Mouse (Mus musculus): Measurements from ENCODE around the gene Rpl21.

The Rpl21 gene

DNA sequence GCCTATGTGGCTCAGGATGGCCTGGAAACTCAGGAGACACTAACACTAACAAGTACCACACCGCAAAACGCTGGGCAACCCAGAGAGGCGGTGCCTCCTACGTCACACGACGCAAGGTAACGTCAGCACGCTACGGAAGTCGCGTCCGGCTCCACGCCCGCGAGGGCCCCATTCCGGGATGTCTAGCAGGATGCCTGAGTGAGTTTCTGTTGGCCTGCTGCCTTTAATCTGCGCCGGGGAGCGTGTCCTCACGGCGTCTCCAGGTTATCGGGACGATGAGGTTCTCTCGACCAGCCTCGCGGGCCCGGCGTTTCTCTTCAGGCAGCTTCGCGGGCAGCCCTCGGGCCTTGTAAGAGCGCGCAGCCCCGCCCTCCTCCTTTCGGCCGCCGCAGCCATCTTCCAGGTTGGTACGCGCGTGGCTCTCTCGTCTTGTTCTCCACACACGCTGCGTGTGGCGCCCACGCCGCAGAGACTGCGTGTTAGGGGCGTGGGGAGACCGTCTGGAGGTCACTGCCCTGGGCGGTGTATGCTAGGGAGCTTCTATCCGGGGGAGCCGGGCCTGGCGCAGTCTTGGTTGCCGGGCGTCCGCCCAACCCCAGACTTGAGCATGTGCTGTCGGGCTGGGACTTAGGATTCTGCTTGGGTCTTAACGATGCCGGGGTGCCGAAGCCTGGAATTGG, at the start of gene Rpl21:
Rpl21 (plus strand) TSS at position 122 of the 680 bp plus-strand sequence.
- DNase-seq (ENCODE audit: extremely low read depth, low read depth), result peak; percentile 90

DNA sequence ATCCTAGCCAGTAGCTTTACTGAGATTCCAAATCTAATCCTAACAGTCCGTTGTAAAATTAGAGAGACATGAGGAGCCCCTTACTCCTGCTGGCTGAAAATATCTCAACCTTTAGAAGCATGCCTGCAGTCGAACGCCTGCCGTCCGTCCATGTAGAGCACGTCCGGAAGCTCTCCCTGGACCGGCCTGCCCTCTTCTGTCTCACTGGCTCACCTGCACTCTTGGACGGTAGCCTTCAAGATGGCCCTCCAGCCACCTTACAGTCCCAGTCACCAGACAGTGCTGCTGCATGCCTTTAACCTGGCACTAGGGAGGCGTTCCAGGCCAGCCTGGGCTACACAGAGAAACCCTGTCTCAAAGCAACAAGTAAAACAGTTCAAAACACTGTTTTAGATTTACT, 49.4 kb upstream of the Rpl21 start:
- DNase-seq (ENCODE audit: extremely low read depth, low read depth), result no peak

DNA sequence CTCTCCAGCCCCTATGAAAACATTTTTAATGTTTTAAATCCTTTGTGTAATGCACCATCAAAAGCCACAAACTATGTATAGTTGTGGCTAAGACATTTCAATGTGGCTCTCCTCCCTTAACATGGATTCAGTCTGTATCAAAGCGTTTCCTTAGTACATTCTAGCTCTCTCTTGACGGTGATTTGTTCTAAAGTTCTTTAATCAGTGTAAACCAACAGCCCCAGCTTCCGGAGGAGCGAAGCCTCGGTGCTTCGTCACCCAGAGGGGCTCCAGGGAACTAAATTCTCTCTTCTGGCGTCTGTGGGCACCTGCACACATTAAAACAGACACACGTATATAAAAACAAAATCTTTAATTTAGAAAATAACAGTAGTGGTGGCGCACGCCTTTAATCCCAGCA, 48.8 kb upstream of the Rpl21 start:
- DNase-seq (ENCODE audit: extremely low read depth, low read depth), result no peak

DNA sequence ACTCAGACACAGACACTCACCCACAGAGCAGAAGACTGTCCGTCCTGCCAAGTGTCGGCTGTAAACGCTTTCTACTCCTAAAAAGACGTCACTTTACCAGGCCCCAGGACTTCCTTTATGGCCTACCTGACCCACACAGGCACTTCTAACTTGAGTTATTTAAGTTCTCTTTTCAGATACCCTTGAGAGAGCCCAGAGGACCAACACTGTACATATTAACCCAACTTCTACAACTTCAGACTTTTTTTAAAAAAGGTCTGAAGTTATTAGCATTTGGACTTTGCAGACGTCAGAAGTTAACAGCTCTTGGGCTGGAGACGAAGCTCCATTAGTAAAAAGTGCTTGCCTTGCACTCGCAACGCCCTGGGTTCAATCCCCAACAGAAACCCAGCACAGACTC, 46.6 kb upstream of the Rpl21 start:
- DNase-seq (ENCODE audit: extremely low read depth, low read depth), result no peak

DNA sequence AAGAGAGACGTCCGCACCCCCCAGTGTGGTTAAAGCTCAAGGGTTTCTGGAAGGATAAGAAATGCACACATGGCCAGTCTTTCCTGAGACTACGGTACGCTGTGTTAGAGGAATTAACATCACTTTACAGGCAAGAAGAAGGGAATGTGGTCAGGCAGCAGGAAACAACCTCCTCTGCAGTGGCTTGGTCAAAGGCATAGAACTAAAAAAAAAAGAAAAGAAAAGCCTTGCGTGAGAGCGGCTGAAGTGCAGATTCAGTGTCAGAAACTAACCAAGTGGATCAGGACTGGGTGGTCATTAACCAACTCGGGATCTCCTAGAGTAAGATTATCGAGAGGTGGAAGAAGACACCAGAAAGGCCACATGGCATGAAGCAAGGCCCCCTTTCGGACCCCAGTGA, 43.3 kb upstream of the Rpl21 start:
- DNase-seq (ENCODE audit: extremely low read depth, low read depth), result no peak

DNA sequence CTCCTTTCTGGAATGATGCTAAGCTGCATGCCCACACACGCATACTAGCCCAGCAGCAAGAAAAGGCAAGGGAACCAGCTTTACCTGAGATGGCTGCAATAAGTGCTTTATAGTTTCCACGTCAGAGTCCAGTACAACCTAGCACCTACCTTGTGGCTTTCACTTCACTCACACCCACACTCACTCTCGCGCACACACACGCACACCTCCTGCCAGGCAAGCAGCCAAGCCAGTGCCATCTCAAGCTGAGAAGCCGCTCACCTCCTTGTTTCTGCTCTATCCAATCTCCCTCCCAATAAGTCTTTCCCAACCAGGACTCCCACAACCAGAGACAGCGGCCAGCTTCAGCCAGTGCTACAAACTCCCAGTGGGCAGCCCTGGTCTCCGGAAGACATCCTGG, 41.7 kb upstream of the Rpl21 start:
- no peak for DNase-seq (ENCODE audit: extremely low read depth, low read depth)

DNA sequence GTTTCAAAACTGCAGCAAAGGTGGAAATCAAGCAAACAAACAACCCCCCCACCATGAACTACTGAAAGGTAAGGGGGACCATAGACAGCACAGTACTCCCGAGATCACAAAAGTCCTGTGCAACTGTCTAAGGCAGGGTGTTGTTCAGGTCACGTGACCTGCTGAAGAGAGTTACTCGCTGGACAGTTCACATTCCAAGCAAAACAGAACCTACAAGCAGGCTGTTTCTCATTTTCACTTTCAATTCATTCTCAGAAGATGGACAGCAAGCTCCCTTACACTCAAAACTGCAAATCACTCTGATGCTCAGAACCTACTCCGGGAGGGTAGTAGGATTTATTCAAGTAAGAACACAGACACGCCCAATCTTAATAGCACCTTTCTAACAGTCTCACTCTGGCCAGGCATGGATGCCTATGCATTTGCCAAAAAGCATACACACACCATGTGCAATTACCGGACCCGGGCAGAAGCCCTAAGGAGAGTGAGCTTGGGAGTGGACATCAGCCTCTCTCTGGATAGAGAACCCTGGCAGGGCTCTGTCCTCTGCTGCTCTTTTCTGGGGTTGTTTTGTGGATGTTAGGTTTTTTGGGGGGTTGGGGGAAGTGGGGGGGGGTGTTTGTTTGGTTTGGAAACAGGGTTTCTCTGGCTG, 40.4 kb upstream of the Rpl21 start:
- DNase-seq (ENCODE audit: extremely low read depth, low read depth), result no peak

DNA sequence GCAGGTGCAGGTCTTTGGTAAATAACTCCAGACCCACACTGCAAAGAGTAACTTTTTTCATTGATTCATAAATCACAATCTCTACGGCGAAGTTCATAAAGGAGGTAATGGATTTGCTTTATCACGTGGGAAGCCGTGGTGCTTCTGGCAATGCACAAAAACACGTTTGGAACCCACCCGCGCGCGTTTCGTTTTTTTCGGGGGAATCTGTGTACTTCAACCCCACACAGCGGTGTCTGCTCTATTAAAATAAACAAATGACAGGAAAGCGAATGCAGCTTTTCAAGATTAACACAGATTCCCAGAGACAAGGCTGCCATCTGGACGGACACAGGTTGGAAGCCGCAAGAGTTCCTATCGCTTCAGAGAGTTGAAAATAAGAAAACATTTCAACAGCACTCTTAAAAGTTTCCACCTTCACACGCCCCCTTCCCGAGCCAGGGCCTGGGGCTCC, 39.0 kb upstream of the Rpl21 start:
- peak; percentile 23 for DNase-seq (ENCODE audit: extremely low read depth, low read depth)

DNA sequence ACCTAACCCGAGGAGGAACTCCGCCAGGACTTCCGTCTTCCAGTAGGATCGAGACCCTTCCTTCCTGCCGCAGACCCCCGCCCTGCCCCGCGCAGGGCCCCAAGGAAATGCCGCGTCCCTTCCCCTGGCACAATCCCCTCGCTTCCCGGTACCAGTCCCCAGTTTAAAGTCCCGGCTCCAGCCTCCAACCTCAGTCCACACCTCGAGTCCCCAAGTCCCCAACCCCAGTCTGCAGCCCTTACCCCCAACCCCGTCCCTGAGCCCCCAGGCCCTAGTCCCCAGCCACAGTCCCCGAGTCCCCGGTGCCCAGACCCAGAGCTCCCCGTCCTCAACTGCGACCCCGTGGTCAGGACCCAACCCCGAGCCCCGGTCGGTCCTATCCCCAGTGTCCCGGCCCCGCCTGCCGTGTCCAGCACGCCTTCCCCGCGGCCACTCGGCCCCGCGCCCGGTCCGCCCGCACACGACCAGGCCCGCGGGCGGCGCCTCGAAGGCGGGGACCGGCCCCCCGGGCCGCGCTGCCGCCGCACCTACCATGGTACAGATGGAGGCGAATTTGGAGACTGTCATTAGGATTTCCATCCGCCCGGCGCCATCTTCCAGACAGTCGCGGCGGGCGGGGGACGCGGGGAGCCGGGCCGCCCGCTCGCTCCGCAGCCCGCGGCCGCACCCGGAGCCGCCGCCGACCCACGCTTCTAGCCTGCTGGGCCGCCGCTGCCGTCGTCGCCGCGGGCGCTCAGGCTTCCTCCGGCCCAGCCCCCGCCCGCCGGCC, 38.4 kb upstream of the Rpl21 start:
- peak; percentile 23 for DNase-seq (ENCODE audit: extremely low read depth, low read depth)

DNA sequence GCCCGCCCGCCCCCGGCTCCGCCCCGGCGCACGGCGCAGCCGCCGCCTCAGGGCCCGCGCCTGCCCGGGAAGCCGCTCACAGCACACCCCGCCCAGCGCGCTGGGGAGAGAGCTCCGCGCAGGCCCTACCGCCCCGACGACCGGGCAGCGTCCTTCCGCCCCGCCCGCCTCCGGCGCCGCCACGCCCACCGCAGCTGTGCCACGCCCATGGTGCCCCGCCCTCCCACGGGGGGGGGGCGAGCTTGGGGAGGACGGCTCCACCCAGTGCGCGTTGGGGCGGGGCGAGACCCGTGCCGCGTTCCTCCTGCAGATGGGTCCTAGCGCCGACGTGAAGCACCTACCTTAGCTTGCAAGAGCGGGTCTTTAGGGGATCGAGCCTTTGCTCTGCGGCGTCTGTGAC, 37.8 kb upstream of the Rpl21 start, which contains the start of gene Usp12:
Usp12 (minus strand) TSS at position 154 of the 400 bp plus-strand sequence.
- peak; percentile 83 for DNase-seq (ENCODE audit: extremely low read depth, low read depth)

DNA sequence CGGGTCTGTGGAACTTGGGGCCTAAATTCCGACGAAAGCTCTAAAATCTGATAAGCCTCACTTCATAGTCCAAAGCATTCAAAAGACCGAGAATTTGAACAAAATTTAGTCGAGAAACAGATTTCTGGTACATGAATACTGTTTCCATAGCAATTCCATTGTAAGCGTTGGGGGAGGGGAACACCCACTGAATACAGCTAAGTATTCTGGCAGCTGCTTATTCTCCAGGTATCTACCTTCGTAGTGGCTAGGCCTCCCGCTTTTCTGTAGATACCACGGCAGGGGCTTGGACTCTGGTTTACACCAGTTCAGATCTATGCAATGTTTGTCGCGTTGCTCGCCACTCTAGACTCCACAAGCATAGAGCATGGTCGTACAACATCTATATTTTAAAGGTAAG, 37.0 kb upstream of the Rpl21 start:
- DNase-seq (ENCODE audit: extremely low read depth, low read depth), result no peak

DNA sequence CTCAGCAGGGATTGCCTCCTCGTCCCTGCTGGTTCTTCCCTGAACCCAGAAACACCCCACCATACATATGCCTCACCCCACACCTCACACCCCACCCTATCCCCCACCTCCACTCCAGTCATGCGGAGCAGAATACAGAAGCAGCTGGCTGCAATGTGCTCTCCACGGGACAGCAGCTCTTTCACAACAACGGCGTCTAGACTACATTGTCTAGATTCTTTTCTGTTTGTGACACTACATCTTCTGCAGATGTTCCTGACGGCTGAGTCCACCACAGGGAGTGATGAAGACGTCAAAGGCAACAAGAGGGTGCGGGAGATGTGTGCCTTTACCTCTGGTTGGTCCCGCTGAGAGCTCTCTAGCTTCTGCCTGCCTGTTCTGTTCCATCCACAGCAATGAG, 34.7 kb upstream of the Rpl21 start:
- DNase-seq (ENCODE audit: extremely low read depth, low read depth), result no peak

DNA sequence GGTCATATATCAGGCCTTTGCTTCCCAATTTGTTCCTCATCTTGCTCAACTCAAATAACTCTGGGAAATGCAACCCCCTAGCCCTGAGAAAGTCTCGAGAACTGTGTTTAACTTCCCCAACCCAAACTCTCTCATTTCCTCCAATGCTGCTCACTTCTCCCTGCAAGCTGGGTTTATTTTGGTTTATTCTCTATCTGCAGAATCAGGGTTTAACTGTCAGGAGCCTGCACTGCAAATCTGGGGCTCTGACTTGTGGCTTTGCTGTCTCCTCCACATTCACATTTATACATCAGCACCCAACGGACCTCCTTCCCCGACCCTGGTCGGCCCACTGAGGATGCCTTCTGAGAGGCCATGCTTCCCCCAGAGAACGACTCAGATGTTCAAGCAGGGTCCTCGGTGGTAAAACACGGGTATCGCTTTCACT, 26.7 kb upstream of the Rpl21 start:
- no peak for DNase-seq (ENCODE audit: extremely low read depth, low read depth)

DNA sequence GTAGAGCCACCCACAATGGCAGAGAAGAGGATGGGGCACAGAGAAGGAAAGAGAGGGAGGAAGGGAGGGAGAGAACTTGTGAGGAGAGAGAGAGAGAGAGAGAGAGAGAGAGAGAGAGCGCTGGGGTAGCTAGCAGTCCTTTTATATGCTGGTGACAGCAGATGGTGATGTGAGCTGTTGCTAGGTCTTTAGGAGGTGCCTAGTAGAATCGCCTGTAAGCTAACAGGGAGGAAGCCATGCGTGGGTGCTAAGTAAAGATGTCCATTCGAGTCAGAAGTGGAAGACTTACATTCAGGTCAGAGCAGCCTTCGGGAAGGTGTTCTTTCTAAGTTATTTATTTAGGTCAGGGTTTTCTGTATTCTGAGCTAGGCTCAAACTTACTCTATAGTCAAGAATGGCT, 22.7 kb upstream of the Rpl21 start:
- no peak for DNase-seq (ENCODE audit: extremely low read depth, low read depth)

DNA sequence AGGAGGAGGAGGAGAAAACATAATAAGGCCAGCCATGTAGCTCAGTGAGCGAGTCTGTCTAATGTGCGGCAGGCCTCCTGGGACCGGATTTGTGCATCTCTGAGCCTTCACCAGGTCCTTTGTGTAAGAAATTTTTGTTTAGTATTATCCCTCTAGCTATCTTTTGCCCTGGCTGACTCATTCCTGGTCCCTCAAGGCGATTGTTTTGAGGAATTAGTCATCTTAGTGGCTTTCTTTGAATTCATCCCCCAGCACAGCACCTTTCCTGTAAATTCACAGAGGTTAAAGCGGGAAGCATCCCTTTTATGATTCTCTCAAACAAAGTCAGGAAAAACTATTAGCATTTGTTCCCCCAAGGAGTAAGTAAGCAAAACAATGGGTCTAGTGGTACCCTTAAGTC, 19.8 kb upstream of the Rpl21 start:
- DNase-seq (ENCODE audit: extremely low read depth, low read depth), result no peak

DNA sequence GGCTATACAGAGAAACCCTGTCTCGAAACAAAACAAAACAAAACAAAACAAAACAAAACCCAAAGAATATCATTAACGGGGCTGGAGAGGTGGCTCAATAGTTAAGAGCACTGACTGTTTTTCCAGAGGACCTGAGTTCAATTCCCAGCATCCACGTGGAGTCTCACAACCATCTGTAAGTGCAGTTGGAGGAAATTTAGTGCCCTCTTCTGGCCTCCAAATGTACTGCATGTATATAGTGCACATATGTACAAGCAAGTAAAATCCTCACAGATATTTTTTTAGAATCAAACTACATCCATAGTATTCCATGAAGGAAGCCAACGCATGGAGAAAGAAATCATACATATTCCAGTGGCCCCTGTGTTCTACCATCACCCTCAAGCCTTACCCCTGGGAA, 19.3 kb upstream of the Rpl21 start:
- DNase-seq (ENCODE audit: extremely low read depth, low read depth), result no peak

DNA sequence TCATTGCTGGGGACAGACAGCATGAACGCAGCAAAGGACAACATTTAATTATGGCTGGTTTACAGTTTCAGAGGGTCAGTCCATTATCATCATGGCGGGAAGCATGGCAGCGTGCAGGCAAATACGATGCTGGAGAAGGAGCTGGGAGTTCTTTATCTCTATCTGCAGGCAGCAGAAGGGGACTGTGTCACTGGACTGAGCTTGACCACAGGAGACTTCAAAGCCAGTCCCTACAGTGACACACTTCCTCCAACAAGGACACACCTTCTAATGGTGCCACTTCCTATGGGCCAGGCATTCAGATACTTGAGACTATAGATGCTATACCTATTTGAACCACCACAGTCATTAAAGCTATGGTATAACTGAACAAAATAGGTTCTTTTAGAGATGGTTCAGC, 17.3 kb upstream of the Rpl21 start:
- DNase-seq (ENCODE audit: extremely low read depth, low read depth), result no peak

DNA sequence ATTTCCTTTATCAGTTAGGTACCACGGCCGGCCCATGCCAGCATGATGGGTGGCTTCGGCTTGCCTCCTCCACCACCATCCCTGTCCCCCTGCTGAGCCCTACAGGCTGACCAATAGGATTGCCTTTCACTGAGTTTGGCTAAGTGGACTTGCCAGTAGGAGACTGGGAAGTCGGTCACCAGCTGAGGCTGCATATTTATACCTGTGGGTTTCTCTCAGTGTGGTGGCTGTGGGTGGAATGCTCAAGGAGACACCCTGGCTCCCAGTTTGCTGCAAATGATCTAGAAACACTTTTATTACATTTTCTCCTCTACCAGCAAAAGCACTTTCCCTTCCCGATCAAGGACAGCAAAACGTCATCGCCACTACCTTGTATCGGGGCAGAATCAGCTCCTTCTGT, 15.1 kb upstream of the Rpl21 start:
- no peak for DNase-seq (ENCODE audit: extremely low read depth, low read depth)

DNA sequence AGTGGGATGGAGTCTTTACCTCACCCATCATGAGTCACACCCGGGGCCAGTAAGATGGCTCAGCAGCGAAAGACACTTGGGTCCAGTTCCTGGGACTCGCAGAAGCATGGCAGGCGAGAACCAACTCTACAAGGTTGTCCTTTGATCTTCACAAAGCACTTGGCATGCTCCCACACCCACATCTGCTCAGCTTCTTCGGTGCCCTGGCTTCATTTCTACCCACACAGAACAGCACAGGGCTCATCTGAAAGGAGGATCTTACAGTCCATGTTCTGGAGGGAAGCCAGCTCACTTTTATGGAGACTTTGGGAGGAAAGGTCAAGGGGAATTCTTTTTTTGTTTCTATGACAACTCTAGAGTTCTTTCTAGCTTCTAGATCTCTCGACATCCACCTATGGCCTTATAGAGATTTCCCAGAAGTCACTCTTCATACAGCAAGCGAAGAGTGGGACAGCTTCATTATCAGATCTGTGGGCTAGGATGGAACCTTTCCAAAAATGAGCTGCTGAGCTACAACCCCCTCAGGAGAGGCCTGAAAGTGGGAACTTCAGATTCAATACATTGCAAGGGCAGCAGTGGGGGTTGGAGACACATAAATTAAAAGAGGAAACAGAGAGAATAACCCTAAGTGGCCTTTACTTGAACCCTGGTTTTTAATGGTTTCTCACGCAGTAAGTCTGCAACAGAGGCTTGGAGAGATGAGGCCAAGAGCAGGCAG, 13.6 kb upstream of the Rpl21 start:
- DNase-seq (ENCODE audit: extremely low read depth, low read depth), result peak; percentile 96

DNA sequence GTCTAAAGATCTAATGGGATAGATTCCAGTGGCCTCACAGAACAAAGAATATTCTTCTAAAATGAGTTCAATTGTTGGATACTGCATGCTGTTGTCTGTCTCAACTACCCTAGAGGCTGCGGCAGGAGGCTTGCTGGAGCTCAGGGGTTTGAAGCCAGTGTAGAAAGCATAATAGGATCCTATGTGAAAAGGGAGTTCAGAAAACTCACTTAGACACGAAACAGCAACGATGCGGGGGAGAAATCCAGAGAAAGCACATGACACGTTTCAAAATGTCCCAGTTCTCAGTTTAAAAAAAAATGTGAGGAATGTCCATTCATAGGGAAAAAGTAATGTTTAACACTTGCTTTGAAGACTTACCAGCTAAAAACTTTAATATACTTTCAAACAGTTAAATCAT, 9.7 kb upstream of the Rpl21 start:
- DNase-seq (ENCODE audit: extremely low read depth, low read depth), result no peak

DNA sequence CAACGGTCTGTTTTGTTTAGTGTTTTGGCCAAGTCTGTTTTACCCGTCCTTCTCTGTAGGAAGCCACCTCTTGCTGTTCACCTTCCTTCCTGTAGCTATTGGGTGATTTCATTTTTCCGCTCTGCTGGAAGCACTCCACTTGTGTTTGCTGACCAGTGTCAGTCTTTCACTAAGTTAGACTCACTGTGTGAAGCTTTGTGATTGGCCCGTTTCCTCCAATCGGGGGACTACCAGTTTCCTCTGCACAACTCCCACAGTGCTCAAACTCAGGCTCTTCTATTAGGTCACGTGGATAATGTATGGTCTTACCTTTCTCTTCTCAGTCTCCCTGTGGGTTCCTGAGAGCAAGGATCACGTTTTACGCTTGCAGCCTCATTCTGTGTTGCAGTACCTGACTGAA, 3.2 kb upstream of the Rpl21 start:
- no peak for DNase-seq (ENCODE audit: extremely low read depth, low read depth)

DNA sequence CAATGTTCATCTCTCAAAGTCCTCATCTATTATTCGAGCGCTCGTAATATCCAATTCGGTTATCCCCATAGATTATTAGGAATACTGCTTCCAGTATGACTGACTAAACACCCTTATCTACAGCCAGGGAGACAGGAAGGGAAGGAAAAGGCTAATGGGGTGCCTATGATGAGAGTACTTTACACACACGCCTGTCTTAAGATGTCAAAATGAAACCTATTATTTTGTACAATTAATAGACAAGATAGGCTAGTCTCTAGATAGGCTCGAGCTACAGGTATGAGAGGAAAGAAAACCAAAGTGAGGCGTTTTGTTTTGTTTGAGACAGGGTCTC, 288 bp upstream of the Rpl21 start:
- peak; percentile 71 for DNase-seq (ENCODE audit: extremely low read depth, low read depth)
